Mouse (Mus musculus): ENCODE data around the gene Scaf1.
A peak's percentile ranks its signal among the peaks of the same experiment; 100 is the strongest.

Gene Scaf1

GRCm38 (mm10) chr7:45014096-45014451, 2.1 kb downstream of the Scaf1 start:
- no peak for DNase-seq (ENCODE audit: low spot score)

DNA sequence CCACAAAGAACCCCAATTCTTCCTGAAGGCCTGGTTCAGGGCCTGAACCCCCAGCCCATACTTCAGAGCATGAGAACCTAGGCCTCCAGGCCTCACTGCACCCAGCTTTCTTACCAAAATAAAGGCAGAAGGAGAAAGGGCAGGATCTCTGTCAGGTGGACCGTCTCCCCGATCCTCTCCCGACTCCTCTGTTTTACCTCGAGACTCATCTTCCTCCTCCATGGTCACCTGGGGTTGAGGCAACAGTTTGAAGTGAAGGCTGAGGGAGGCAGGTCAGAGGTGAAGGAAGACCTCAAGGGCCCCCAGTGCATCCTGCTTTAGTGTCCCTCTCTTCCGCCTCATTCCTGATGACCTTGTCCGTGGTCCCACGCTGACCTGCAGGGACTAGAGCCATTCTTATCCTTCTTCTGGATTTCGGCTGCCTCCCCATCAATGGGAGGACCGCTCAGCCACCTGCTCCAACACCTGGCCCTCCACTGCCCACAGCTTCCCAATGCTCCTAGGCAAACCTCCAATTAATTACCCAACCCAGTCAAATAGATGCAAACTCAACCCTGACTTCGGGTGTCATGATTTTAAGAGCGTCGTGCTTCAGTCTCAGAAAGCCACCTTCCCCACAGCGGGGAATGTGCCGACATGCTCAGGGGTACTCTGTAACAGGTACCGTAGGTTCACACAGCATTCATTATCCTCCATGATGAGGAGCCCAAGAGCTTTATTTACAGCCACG, 2.6 kb downstream of the Scaf1 start:
- no peak for DNase-seq (ENCODE audit: low spot score)

- no peak for DNase-seq (ENCODE audit: low spot score)
Measured at GRCm38 (mm10) chr7:45012824-45013223, 3.3 kb downstream of the Scaf1 start.

DNA sequence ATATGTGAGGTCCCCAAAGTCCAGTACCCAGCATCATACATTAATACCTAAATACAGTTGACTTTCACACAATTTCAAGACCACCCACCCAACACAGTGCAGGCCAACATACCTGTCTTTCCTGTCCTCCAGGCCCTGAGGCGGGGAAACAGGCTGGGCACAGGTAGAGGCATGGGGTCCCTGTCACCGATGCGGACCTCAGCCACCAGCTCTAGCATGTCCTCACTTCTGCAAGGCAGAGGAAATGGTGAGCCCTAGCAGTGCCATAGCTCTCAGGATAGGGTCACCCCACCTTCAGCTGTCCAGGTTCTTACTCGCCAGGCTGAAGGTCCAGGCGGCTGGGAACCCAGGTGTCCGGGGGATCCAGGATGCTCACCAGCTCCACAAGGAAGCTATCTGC, 4.2 kb downstream of the Scaf1 start:
- DNase-seq (ENCODE audit: low spot score), result no peak

- no peak for DNase-seq (ENCODE audit: low spot score)
Measured at GRCm38 (mm10) chr7:45008411-45008810, 7.8 kb downstream of the Scaf1 start.

- no peak for DNase-seq (ENCODE audit: low spot score)
Measured at GRCm38 (mm10) chr7:45007846-45008245, 8.3 kb downstream of the Scaf1 start.

DNA sequence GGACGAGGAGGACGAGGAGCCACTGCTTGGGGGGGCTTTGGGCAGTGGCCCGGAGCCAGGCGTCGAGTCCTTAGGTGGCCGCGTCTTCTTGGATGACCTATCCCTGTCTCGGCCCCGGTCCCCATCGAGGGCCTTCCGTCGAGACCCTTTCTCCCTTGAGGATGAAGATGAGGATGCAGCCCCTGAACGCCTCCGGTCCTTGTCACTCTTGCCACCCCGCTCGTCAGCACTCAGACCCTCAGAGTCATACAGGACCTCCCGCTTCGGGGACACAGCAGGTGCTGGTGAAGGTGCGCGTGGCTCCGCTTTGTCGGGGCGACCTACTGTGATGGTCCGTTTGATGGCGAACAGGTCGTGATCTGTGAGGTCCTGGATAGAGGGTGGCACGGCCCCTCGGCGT, 9.0 kb downstream of the Scaf1 start:
- DNase-seq (ENCODE audit: low spot score), result no peak

DNA sequence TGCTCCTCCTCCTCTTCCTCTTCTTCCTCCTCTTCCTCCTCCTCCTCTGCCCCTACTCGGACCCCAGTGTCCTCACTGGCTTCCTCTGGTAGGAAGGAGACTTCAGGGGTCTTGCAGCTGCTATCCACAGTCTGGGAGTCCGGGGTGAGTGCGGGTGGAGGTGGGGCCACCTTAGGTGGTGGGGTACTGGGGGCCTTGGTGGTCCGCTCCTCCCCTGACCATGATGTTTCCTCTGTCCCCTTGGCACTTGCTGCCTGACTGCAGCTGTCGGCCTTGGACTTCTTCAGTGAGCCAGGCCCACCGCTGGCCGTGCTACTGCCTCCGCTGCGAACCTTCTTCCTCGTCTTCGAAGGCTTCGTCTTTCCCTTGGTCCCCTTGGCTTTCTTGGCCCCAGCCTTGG, 9.7 kb downstream of the Scaf1 start:
- DNase-seq (ENCODE audit: low spot score), result no peak

- no peak for DNase-seq (ENCODE audit: low spot score)
Measured at GRCm38 (mm10) chr7:45005321-45005992, 10.7 kb downstream of the Scaf1 start.

DNA sequence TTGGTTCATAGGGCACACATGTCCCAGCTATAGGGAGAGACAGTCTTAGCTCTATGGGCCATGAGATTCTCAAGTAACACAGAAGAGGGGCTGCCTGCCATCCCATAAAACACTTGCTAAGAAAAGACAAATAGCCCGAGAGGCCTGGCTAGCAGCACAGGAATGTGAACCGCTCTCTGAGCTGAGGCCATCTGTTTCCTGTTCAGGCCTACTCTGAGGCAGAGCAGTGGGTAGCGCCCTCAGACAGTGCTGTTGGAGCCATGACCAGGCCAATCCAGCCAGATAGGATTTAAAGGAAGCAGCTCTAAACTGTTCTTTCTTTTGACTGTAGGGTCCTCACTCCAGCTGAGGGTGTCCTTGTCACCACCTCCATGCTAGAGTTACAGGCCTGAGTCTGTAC, 11.6 kb downstream of the Scaf1 start:
- DNase-seq (ENCODE audit: low spot score), result no peak

DNA sequence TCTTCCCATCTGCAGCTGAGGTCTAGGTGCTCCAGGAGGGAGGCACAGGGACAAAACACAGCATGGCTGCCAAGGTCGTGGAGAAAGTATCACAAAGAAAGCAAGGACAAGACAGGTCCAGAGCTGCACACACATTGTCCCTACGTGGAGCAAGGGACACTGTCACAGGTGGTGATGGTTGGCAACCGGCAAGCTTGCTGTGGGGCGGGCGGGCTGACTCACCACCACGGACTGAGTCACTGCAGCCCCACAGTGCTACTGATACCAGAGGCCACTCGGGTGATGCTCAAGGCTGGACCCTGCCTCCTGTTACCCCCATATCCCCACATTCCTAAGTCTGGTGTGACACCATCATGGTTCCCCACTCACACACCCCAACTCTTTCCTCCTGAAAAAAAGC, 13.7 kb downstream of the Scaf1 start:
- no peak for DNase-seq (ENCODE audit: low spot score)

GRCm38 (mm10) chr7:45000539-45001114, 15.5 kb downstream of the Scaf1 start:
- no peak for DNase-seq (ENCODE audit: low spot score)

GRCm38 (mm10) chr7:44999753-45000152, 16.4 kb downstream of the Scaf1 start:
- no peak for DNase-seq (ENCODE audit: low spot score)

GRCm38 (mm10) chr7:44998501-44998955, 17.6 kb downstream of the Scaf1 start, which contains the start of gene Bcl2l12:
TSS of gene Bcl2l12 (minus strand) at chr7:44998712.
- no peak for DNase-seq (ENCODE audit: low spot score)

DNA sequence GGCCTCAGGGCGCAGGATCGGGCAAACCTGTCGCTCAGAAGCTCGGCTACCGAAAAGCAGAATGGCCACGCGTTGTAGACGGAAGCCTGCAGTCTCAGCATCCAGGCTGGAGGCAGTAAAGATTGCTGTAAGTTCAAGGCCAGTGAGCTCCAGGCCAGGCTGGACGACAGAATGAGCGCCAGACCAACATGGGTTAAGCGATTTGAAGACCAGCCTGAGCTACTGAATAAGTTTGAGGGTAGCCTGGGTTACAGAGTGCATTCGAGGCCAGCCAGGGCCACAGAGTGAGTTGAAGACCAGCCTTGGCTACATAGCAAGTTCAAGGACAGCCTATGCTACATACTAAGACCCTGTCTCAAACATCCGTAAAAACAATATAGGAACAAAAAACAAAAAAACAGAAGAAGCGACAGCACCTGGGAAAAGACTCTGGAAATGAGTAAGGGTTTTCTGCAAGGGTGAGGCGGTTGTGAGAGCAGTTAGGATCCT, 18.2 kb downstream of the Scaf1 start:
- DNase-seq (ENCODE audit: low spot score), result no peak

GRCm38 (mm10) chr7:44997231-44997939, 18.8 kb downstream of the Scaf1 start, which contains the start of gene Irf3:
TSS of gene Irf3 (plus strand) at chr7:44997648.
- peak; percentile 96 for DNase-seq (ENCODE audit: low spot score)

DNA sequence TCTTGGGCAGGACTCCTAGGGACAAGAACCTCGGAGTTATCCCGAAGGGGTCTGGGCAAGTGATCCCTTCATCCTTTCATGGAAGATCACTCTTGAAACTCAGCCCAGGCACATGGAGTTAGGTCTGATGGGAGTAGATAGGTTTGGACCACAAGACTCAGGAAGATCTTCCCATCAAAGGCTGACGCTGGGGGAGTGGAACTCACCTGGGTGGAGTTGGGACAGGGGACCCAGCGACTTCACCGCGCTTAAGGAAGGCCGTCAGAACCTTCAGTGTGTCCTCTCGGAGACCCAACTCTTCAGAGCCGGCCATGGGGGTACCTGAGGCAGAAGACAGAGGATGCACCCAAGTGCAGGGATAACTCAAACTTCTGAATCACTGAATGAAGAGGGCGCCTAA, 19.5 kb downstream of the Scaf1 start:
- DNase-seq (ENCODE audit: low spot score), result no peak

DNA sequence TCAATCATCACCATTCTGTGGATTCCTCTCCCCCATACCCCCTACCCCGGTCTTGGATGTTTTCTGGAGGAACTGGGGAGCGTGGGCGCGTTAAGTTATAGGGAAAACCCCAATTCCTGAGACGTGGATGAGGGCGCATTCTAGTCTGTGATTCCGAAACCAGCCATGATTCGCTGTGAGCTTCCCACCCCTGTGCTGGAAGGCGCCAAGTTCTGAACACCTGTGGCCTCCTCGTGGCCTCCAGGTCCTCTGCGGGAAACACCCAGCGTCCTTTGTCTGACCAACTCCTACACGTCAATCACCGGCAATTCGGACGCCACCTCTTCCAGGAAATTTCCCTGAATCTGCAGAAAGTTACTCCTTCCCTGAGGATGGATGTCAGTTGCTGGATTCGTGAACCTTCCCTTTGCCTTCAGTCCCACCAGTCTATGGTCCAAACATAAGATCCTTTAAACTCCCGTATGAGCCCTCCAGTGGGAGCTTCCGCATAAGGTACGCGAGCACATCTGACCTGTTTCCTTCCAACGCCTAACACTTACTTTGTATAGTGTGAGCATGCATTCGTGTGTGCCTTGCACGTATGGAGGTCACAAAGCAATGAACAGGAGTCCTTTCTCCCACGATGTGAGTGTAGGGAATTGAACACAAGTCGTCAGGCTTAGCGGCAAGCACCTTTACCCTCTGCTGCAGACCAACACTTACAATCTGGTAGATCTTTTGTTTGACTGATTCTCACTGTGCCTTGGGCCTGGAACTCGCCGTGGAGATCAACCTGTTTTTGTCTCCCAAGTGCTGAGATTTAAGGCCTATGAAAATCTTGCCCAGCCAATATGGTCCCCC, 29.1 kb downstream of the Scaf1 start:
- DNase-seq (ENCODE audit: low spot score), result no peak

- peak; percentile 98 for DNase-seq (ENCODE audit: low spot score)
Measured at GRCm38 (mm10) chr7:44986192-44986878, 29.8 kb downstream of the Scaf1 start, which contains the start of gene Prmt1. TSS of gene Prmt1 (minus strand) at chr7:44986568.

DNA sequence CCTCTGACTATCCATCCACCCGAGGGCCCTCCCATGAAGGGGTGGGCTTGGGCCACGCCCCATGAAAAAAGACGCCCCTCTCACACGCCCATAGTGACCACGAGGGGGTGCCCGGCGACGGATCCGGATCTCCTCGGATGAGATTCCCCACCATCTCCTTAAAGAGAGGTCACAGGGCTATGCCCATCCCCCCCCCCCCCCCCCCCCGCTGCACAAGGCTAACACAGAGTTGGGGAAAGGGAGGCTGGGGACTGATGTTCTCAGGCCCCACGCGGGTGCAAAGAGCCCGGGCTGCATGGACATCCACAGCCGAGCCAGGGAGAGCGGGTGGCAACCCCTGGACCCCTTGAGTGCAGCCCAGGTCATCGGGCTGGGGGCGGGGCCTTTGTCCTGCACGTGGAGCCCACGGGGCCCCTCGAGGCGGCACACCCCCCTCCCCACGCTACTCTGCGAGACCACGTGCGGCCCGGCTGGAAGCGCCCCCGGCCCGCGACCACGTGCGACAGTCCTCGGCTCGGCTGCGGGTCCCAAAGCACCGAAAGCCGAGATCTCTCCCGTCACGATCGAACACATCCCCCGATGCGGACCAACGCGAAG, 30.5 kb downstream of the Scaf1 start:
- DNase-seq (ENCODE audit: low spot score), result peak; percentile 69

GRCm38 (mm10) chr7:44984833-44985164, 31.4 kb downstream of the Scaf1 start:
- no peak for DNase-seq (ENCODE audit: low spot score)

Measured in layer of hippocampus, adult 11-12 months (tissue).